Mouse (Mus musculus): Measurements from ENCODE around the gene Ccnd3.

Gene Ccnd3

GRCm38 (mm10) chr17:47512956-47513775 is 8.3 kb downstream of the Ccnd3 start:
- no peak for DNase-seq (ENCODE audit: low read depth, low spot score)

GRCm38 (mm10) chr17:47515180-47515844 is 10.5 kb downstream of the Ccnd3 start:
- no peak for DNase-seq (ENCODE audit: low read depth, low spot score)

GRCm38 (mm10) chr17:47516232-47516631 is 11.4 kb downstream of the Ccnd3 start:
- no peak for DNase-seq (ENCODE audit: low read depth, low spot score)

GRCm38 (mm10) chr17:47518205-47518604 is 13.4 kb downstream of the Ccnd3 start:
- no peak for DNase-seq (ENCODE audit: low read depth, low spot score)

GRCm38 (mm10) chr17:47521551-47522258 is 16.9 kb downstream of the Ccnd3 start:
- no peak for DNase-seq (ENCODE audit: low read depth, low spot score)

- no peak for DNase-seq (ENCODE audit: low read depth, low spot score)
Observed at GRCm38 (mm10) chr17:47522536-47522935, 17.7 kb downstream of the Ccnd3 start.

GRCm38 (mm10) chr17:47523211-47523682 is 18.4 kb downstream of the Ccnd3 start:
- no peak for DNase-seq (ENCODE audit: low read depth, low spot score)

GRCm38 (mm10) chr17:47524055-47524454 is 19.2 kb downstream of the Ccnd3 start:
- no peak for DNase-seq (ENCODE audit: low read depth, low spot score)

- DNase-seq (ENCODE audit: low read depth, low spot score): no peak
Observed at GRCm38 (mm10) chr17:47524991-47525390, 20.1 kb downstream of the Ccnd3 start.

GRCm38 (mm10) chr17:47526856-47527520 is 22.1 kb downstream of the Ccnd3 start:
- no peak for DNase-seq (ENCODE audit: low read depth, low spot score)

- no peak for DNase-seq (ENCODE audit: low read depth, low spot score)
Observed at GRCm38 (mm10) chr17:47527581-47528300, 22.9 kb downstream of the Ccnd3 start.

- no peak for DNase-seq (ENCODE audit: low read depth, low spot score)
Observed at GRCm38 (mm10) chr17:47528919-47529318, 24.1 kb downstream of the Ccnd3 start.

- no peak for DNase-seq (ENCODE audit: low read depth, low spot score)
Observed at GRCm38 (mm10) chr17:47529595-47529994, 24.7 kb downstream of the Ccnd3 start.

- no peak for DNase-seq (ENCODE audit: low read depth, low spot score)
Observed at GRCm38 (mm10) chr17:47531387-47531818, 26.6 kb downstream of the Ccnd3 start.

GRCm38 (mm10) chr17:47532364-47532763 is 27.5 kb downstream of the Ccnd3 start:
- no peak for DNase-seq (ENCODE audit: low read depth, low spot score)

- no peak for DNase-seq (ENCODE audit: low read depth, low spot score)
Observed at GRCm38 (mm10) chr17:47533691-47534090, 28.8 kb downstream of the Ccnd3 start.

GRCm38 (mm10) chr17:47535812-47536236 is 31.0 kb downstream of the Ccnd3 start:
- no peak for DNase-seq (ENCODE audit: low read depth, low spot score)

- no peak for DNase-seq (ENCODE audit: low read depth, low spot score)
Observed at GRCm38 (mm10) chr17:47538049-47538448, 33.2 kb downstream of the Ccnd3 start.

GRCm38 (mm10) chr17:47539128-47539527 is 34.3 kb downstream of the Ccnd3 start:
- DNase-seq (ENCODE audit: low read depth, low spot score): no peak

GRCm38 (mm10) chr17:47542061-47542460 is 37.2 kb downstream of the Ccnd3 start:
- no peak for DNase-seq (ENCODE audit: low read depth, low spot score)

All from retina, adult 2 months (tissue).